In the genomic region with DNA sequence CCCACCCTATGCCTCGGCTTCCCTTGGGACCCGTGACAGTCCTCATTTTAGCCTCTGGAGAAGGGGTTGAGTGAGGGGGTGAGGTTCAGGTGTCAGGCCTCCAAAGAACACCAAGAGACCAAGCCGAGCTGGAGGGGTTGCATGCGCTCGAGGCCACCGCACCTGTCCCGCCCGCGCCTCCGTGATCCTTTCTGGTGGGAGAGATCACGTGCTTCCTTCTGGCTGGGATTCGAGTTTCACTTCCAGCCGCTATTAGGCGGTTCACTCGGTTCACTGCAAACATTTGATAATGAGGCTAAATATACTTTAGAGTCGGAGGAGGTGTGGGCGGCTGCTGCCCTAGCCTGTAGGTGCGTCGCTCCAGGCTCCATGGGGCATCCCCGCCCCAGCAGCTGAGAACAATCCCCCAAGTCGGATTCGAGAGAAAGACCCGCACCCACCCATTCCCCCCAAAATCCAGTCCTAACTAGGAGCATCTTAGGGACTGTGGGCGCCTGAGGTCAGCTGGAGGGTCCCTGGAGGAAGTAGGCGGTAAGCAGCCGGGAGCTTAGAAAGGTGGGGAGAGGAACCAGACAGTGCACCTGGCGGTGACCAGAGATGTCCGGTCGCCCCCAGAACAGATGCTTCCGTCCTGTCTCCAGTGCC, we compare ENCODE assay signal across 8 mouse cellular contexts. TPM values are rescaled to one million over a fixed set of nuclear protein-coding genes. Genes with fewer than 3 reads are reported as not detected.
DNase-seq lines count a peak whose midpoint lies in the region; ATAC-seq and TF ChIP-seq lines count a peak whose summit lies in the region.

No protein-coding gene starts in this region.

- peaks cover 12% of the 10 kb centered on the region for H3K79me3 ChIP-seq in C2C12 (ENCODE audit: low read depth)

- DNase-seq in ES-CJ7 (ENCODE audit: low read depth, low spot score), result peak; percentile 60
- DNase-seq in liver, embryonic 11.5 days (ENCODE audit: low spot score), result no peak
- no peak for DNase-seq in midbrain, postnatal 0 days (ENCODE audit: low spot score)
- DNase-seq in spleen, postnatal 10 days (ENCODE audit: low spot score in 2 of 2), result no peak
- no peak for DNase-seq in frontal cortex, postnatal 14 days (ENCODE audit: low spot score in 2 of 2)

- H3K4me3 ChIP-seq in C2C12 (ENCODE audit: insufficient read depth, poor library complexity, severe bottlenecking), result no peak overlapping the region
- H3K4me3 ChIP-seq in forebrain, embryonic 15.5 days, result peak overlapping the region; percentile 84
- H3K4me3 ChIP-seq in hindbrain, embryonic 16.5 days (ENCODE audit: low read length), result peak overlapping the region; percentile 36
- peak overlapping the region; percentile 29 for H3K4me3 ChIP-seq in liver, embryonic 11.5 days (ENCODE audit: low read depth, low read length)
- H3K4me3 ChIP-seq in midbrain, postnatal 0 days (ENCODE audit: low read depth, low read length), result peak overlapping the region; percentile 84

- 2% methylated on average over 30 of the region's 30 CpGs for WGBS in forebrain, embryonic 15.5 days
- WGBS in hindbrain, embryonic 16.5 days, result 2% methylated on average over 30 of the region's 30 CpGs
- WGBS in liver, embryonic 11.5 days, result 3% methylated on average over 30 of the region's 30 CpGs
- 3% methylated on average over 30 of the region's 30 CpGs for WGBS in midbrain, postnatal 0 days

- no peaks in the 10 kb centered on the region for H3K36me3 ChIP-seq in C2C12 (ENCODE audit: control insufficient read depth, insufficient read depth)
- no peaks in the 10 kb centered on the region for H3K36me3 ChIP-seq in forebrain, embryonic 15.5 days
- no peaks in the 10 kb centered on the region for H3K36me3 ChIP-seq in hindbrain, embryonic 16.5 days (ENCODE audit: control insufficient read depth, insufficient read depth, low read length)
- no peaks in the 10 kb centered on the region for H3K36me3 ChIP-seq in liver, embryonic 11.5 days (ENCODE audit: control insufficient read depth, insufficient read depth, low read length)
- no peaks in the 10 kb centered on the region for H3K36me3 ChIP-seq in midbrain, postnatal 0 days (ENCODE audit: insufficient read depth, low read length)

- peak overlapping the region; percentile 24; the same call in 1 of the 2 replicates for H3K9ac ChIP-seq in forebrain, embryonic 15.5 days (replicated peaks)
- peak overlapping the region; percentile 50 for H3K9ac ChIP-seq in hindbrain, embryonic 16.5 days (ENCODE audit: low read depth, low read length)
- H3K9ac ChIP-seq in liver, embryonic 11.5 days (ENCODE audit: low read depth, low read length), result no peak overlapping the region
- 0 out of 2 replicates have a peak overlapping the region, but pooled peaks have one; percentile 39 for H3K9ac ChIP-seq in midbrain, postnatal 0 days (replicated peaks; ENCODE audit: low read length, poor library complexity, severe bottlenecking)

- peaks cover 42% of the 10 kb centered on the region for H3K4me1 ChIP-seq in forebrain, embryonic 15.5 days
- H3K4me1 ChIP-seq in hindbrain, embryonic 16.5 days (ENCODE audit: control insufficient read depth, insufficient read depth, low read depth, low read length), result peaks cover 45% of the 10 kb centered on the region
- H3K4me1 ChIP-seq in liver, embryonic 11.5 days (replicated peaks; ENCODE audit: control insufficient read depth, insufficient read depth, low read length), result peaks cover 16% of the 10 kb centered on the region
- H3K4me1 ChIP-seq in midbrain, postnatal 0 days (ENCODE audit: insufficient read depth, low read length), result peaks cover 17% of the 10 kb centered on the region

- H3K79me2 ChIP-seq in C2C12 (ENCODE audit: control insufficient read depth, insufficient read depth), result peaks cover 23% of the 10 kb centered on the region

- H3K4me2 ChIP-seq in forebrain, embryonic 15.5 days (replicated peaks), result peak overlapping the region; percentile 51
- peak overlapping the region; percentile 68 for H3K4me2 ChIP-seq in hindbrain, embryonic 16.5 days (ENCODE audit: low read length)
- H3K4me2 ChIP-seq in liver, embryonic 11.5 days, result peak overlapping the region; percentile 53
- H3K4me2 ChIP-seq in midbrain, postnatal 0 days (ENCODE audit: low read depth, low read length, poor library complexity, severe bottlenecking), result peak overlapping the region; percentile 96

- H3ac ChIP-seq in C2C12 (ENCODE audit: control insufficient read depth, insufficient read length, low read depth), result no peak overlapping the region

- ATAC-seq in forebrain, embryonic 15.5 days (replicated peaks), result no peak
- ATAC-seq in hindbrain, embryonic 16.5 days, result no peak
- no peak for ATAC-seq in liver, embryonic 11.5 days (replicated peaks; ENCODE audit: low FRiP score)
- no peak for ATAC-seq in midbrain, postnatal 0 days (ENCODE audit: low FRiP score)

- no peak for TF ChIP-seq CTCF in C2C12 (IDR thresholded peaks at IDR 0.05; ENCODE audit: control insufficient read depth, insufficient read depth, insufficient read length)
- TF ChIP-seq CTCF in midbrain, postnatal 0 days (IDR thresholded peaks at IDR 0.05), result no peak

- H3K9me3 ChIP-seq in forebrain, embryonic 15.5 days, result no peaks in the 10 kb centered on the region
- H3K9me3 ChIP-seq in hindbrain, embryonic 16.5 days (ENCODE audit: control insufficient read depth, low read length), result peaks cover 7% of the 10 kb centered on the region; the same call in 1 of the 2 replicates
- no peaks in the 10 kb centered on the region for H3K9me3 ChIP-seq in liver, embryonic 11.5 days (ENCODE audit: control insufficient read depth, low read length)
- H3K9me3 ChIP-seq in midbrain, postnatal 0 days (ENCODE audit: low read length), result no peaks in the 10 kb centered on the region

- H3K27ac ChIP-seq in forebrain, embryonic 15.5 days (replicated peaks), result no peak overlapping the region
- H3K27ac ChIP-seq in hindbrain, embryonic 16.5 days (ENCODE audit: low read depth, low read length), result no peak overlapping the region
- H3K27ac ChIP-seq in liver, embryonic 11.5 days (ENCODE audit: low read depth, low read length), result no peak overlapping the region
- no peak overlapping the region for H3K27ac ChIP-seq in midbrain, postnatal 0 days (ENCODE audit: low read depth, low read length)

- no peaks in the 10 kb centered on the region for H3K27me3 ChIP-seq in C2C12 (ENCODE audit: control insufficient read depth, insufficient read depth, insufficient read length)
- H3K27me3 ChIP-seq in forebrain, embryonic 15.5 days, result peaks cover 50% of the 10 kb centered on the region
- H3K27me3 ChIP-seq in hindbrain, embryonic 16.5 days (replicated peaks; ENCODE audit: control insufficient read depth, insufficient read depth, low read length), result peaks cover 26% of the 10 kb centered on the region
- H3K27me3 ChIP-seq in liver, embryonic 11.5 days (replicated peaks; ENCODE audit: control insufficient read depth, insufficient read depth, low read length), result peaks cover 75% of the 10 kb centered on the region
- H3K27me3 ChIP-seq in midbrain, postnatal 0 days (ENCODE audit: insufficient read depth, low read length), result peaks cover 20% of the 10 kb centered on the region

TF ChIP-seq in C2C12, 6 proteins besides CTCF, POLR2A, EP300 and RAD21:
- TF ChIP-seq MYOD1 (IDR thresholded peaks at IDR 0.05; ENCODE audit: control insufficient read depth, insufficient read length, low read depth) (peak; percentile 29), CEBPB (IDR thresholded peaks at IDR 0.05; ENCODE audit: low read depth) (no peak), FOSL1 (IDR thresholded peaks at IDR 0.05; ENCODE audit: insufficient read depth, low read length, poor library complexity, severe bottlenecking) (no peak), USF1 (IDR thresholded peaks at IDR 0.05; ENCODE audit: low read depth) (no peak)

RNA-seq across cellular contexts. Expression of a gene that starts 0.9 kb away (rescaled TPM):
- polyA plus RNA-seq in C2C12 (2012; fragmentation: generic; extraction: Trizol), result 56.4 TPM
- polyA plus RNA-seq in forebrain, embryonic 15.5 days (2015; fragmentation: Nextera tagmentation; extraction: Ambion mirVana), result 13.9 and 17.5 TPM in 2 replicates
- 26.2 and 33.4 TPM in 2 replicates for polyA plus RNA-seq in hindbrain, embryonic 16.5 days (2015; fragmentation: Nextera tagmentation; extraction: Ambion mirVana)
- polyA plus RNA-seq in liver, embryonic 11.5 days (2014; fragmentation: Nextera tagmentation; extraction: Ambion mirVana), result 3.4 and 5.0 TPM in 2 replicates
- total RNA-seq in midbrain, postnatal 0 days (2014; rRNA removed), result 64.0 and 67.7 TPM in 2 replicates
- polyA plus RNA-seq in midbrain, postnatal 0 days (2015; fragmentation: Nextera tagmentation; extraction: Ambion mirVana), result 53.8 and 54.5 TPM in 2 replicates
